Comparison of ENCODE assay signal across 7 mouse cellular contexts in the genomic region with DNA sequence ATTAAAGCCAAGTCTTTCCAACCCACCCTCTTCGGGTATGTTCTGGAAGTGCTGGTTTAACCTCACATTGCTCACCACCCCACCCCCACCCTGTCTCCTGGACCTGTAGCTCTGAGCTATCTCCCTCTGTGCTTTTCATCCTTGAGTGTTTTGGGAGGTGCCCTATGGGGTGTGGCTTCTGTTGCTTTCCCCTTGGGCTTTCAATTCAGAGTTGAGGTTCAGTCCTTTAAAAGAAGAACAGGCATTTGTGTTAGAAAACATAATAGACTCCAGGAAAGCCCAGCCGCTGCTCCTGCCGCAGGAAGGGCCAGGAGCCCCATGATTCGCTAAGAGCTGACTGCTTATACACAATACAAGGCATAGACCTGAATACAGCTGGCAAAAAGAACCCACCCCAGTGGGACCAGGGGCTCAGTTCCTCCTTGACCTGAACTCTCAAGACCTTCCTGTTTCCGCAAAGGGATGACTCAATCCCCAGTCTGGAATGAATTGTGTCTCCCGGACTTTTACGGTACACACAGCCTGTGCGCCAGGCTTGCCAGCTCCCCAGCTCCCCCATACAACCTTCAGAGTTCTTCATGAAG. TPM values are rescaled to one million over a fixed set of nuclear protein-coding genes. Genes with fewer than 3 reads are reported as not detected.
DNase-seq lines count a peak whose midpoint lies in the region; ATAC-seq lines count a peak whose summit lies in the region.

No protein-coding gene starts in this region.

- no peaks in the 10 kb centered on the region for H3K36me3 ChIP-seq in heart, embryonic 15.5 days
- peaks cover 9% of the 10 kb centered on the region for H3K36me3 ChIP-seq in megakaryocyte, embryonic 14.5 days (replicated peaks; ENCODE audit: low read length)

- no peaks in the 10 kb centered on the region for H3K27me3 ChIP-seq in heart, embryonic 15.5 days
- H3K27me3 ChIP-seq in megakaryocyte, embryonic 14.5 days (replicated peaks) = peaks cover 35% of the 10 kb centered on the region

- ATAC-seq in heart, embryonic 15.5 days (replicated peaks; ENCODE audit: insufficient number of reproducible peaks, insufficient read depth, low FRiP score, low read depth) = no peak

- H3K9me3 ChIP-seq in heart, embryonic 15.5 days (replicated peaks) = no peaks in the 10 kb centered on the region
- H3K9me3 ChIP-seq in megakaryocyte, embryonic 14.5 days = no peaks in the 10 kb centered on the region

- H3K4me1 ChIP-seq in heart, embryonic 15.5 days (replicated peaks) = peaks cover 72% of the 10 kb centered on the region
- H3K4me1 ChIP-seq in megakaryocyte, embryonic 14.5 days = peaks cover 82% of the 10 kb centered on the region

- 62% methylated on average over 8 of the region's 8 CpGs for WGBS in heart, embryonic 15.5 days

- H3K27ac ChIP-seq in heart, embryonic 15.5 days = peak overlapping the region; percentile 73

- peak; percentile 28 for DNase-seq in kidney, postnatal 10 days
- no peak for DNase-seq in kidney, adult 9 months
- peak; percentile 64 for DNase-seq in adipocyte (ENCODE audit: low spot score)
- DNase-seq in cerebellum, postnatal 36 days = no peak
- DNase-seq in thymus, postnatal 36 days = no peak

- no peak overlapping the region for H3K4me3 ChIP-seq in heart, embryonic 15.5 days
- peak overlapping the region; percentile 81 for H3K4me3 ChIP-seq in megakaryocyte, embryonic 14.5 days (replicated peaks)

- H3K4me2 ChIP-seq in heart, embryonic 15.5 days = no peak overlapping the region

- no peak overlapping the region for H3K9ac ChIP-seq in heart, embryonic 15.5 days

RNA-seq across cellular contexts. Expression of gene Synj2, which starts 36.9 kb away (rescaled TPM):
- polyA plus RNA-seq in heart, embryonic 15.5 days (2015; fragmentation: Nextera tagmentation; extraction: Ambion mirVana) = 3.5 and 4.4 TPM in 2 replicates
- 4.1 and 4.3 TPM in 2 replicates for polyA plus RNA-seq in megakaryocyte, embryonic 14.5 days (2012; ENCODE audit: insufficient read depth, low replicate concordance)

Comparison
In these comparisons a context has a peak if more than half of its experiments do, and no peak if none do; other contexts are left out.
1. DNase-seq: peak in kidney, postnatal 10 days (single experiment) and adipocyte (single experiment); none in kidney, adult 9 months (single experiment), cerebellum, postnatal 36 days (0 of 2) and thymus, postnatal 36 days (0 of 2).